Mouse (Mus musculus): ENCODE measurements at regions not wholly inside any gene's neighbourhood (a gene's known extent, or its start where the extent isn't known, plus 50 kb on each side); places are given as distances from the start of the nearest gene placed in this dataset.

- TF ChIP-seq POLR2A (IDR thresholded peaks at IDR 0.05; ENCODE audit: low read depth, low read length) = no peak
- TF ChIP-seq MAX (IDR thresholded peaks at IDR 0.05; ENCODE audit: low read length) = no peak
- no peak for TF ChIP-seq ZNF384 (IDR thresholded peaks at IDR 0.05; ENCODE audit: low read depth, low read length)
- no peak for TF ChIP-seq POLR2AphosphoS2 (IDR thresholded peaks at IDR 0.05; ENCODE audit: low read depth, low read length)
- no peak for TF ChIP-seq USF1 (IDR thresholded peaks at IDR 0.05; ENCODE audit: low read depth, low read length)
Observed at GRCm38 (mm10) chr15:56346111-56346510, 1131.3 kb downstream of the Slc22a22 start.

Measured in CH12.LX (cell line).